Mouse (Mus musculus) right cerebral cortex, postnatal 10 days (tissue): ENCODE data around the gene Lhfp.
A peak's percentile ranks its signal among the peaks of the same experiment; 100 is the strongest.

Experiments
- DNase-seq, 2 experiments: peaks; one replicate each; pipeline ENCODE4 v3.0.0; 2021; ENCODE audit warnings: low spot score in 2 of 2

Gene Lhfp

DNA sequence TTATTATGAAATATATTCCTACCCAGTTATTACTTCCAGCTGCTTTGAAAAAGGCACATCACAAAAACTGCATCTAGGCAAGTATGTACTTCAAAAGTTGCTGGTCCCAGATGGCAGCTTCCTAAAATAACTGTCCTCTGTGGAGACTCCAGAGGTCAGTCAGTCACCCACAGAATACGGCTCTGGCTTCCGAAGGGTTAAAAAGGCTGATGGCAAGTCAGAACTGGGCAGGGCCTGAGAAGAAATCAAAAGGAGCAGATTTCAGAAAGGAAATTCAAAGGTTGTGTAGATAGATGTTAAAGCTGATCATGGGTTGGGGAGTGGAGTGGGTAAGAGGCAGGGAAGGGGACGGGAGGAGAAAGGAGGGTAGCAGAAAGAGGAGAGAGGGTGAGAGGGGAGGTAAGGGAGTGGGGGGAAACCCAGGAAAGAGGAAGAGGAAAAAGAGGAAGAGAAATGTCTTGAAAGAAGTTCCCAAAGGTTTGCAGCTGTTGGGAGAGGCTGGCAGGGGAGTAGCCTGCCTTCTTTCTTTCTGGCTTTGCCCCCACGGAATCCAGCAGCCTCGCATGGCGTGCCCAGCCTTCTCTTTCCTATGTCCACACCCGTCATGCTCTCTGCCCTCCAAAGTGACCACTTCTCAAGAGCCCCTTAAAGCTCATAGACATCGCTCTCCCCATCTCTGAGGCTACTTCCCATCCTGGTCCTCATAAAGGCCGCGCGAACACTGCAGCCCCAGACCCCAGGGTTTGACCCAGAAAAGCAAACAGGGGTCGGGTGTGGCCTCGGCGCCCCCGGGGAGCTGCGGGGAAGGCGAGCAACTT lies 526 bp upstream of the Lhfp start:
- no peak for DNase-seq

DNA sequence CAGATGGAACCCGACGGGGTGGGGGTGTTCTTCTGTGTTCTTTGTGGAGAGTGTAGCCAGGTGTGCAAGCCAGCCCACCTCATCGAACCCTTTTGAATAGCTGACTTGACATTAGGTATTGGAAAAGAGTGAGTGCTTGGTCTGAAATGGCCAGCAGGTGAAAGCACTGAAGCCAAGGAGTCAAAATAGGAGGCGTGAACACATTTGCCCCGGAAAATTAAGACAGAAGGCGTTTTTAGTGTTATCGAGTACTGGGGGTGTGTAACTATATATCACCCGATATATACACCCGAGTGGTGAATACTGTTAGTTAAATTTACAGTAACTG lies 876 bp downstream of the Lhfp start:
- DNase-seq = no peak

GRCm38 (mm10) chr3:53043206-53043780 lies 2.0 kb downstream of the Lhfp start:
- DNase-seq = no peak

DNA sequence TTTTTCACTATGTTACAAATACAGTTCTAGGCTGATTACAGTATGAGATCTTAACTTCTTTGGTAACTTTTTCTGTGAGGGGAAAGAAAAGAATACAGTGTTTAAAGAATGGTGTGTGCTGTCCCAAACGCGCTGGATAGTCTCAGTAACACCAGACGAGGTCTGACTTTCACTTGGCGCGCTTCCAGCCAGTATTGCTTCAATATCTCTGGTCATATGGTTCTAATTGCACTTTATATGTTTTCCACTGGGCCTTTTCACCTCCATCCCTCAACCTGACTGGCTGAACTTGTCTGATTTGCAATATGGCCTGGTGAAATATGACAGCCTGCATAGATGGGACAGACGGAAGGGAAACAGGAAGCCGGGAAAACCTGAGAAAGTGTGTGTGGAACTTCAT lies 2.9 kb downstream of the Lhfp start:
- DNase-seq = no peak

GRCm38 (mm10) chr3:53044682-53045299 lies 3.5 kb downstream of the Lhfp start:
- no peak for DNase-seq

DNA sequence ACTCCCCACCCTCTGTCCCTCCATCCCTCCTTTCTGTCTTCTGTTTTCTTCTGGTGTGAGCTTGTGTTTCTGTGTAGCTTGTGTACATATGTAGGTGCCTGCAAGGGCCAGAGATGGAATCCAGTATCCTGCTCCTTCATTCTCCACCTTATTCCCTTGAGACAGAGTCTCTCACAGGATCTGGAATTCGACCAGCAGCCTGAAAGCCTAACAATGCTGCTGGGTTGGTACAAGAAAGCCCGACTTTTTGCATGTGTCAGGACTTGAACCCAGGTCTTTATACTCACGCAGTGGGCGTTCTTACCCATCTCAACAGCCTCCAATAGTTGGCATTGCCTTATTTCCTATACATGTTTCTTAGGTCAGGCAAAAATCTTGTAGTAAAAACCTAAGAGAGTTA lies 4.4 kb downstream of the Lhfp start:
- no peak for DNase-seq

DNA sequence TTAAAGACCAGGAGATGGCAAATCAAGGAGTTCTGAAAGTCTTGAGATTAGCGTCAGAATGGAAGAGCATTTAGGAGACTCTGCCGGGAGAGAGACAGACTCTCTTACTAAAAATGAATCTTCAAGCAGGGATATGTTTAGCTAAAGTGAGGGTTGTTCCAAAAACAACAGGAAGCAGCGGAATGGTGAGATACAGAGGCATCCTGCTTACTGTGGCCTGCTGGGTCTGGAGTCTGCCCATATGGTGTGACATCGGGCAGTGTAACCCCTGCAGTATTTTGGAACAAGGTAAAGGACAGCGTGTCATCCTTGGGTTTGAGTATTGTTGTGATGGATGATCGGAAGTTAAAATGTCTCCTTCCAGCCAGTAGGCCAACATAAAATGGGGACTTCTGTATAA lies 5.0 kb downstream of the Lhfp start:
- DNase-seq = peak in 1 of 2 experiments; percentile 35

- no peak for DNase-seq
Measured at GRCm38 (mm10) chr3:53052385-53052784, 11.1 kb downstream of the Lhfp start.

DNA sequence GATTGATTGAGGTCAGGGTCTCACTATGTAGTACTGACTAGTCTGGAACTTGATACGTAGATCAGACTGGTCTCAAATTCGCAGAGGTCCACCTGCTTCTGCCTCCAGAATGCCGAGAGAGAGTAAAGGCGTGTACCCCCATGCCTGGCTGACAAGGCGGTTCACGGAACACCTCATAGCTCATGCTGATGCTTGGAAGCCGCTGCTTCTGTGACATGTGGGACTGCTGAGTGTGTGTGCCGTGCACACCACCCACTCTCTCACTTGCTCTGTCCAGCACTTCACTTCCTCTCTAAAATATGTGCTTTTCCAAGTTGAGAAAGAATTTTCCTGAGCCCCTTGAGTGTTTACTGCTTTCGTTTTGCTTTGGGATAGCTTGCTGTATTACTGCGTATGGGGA lies 15.1 kb downstream of the Lhfp start:
- DNase-seq = no peak

- no peak for DNase-seq
Measured at GRCm38 (mm10) chr3:53059959-53060358, 18.6 kb downstream of the Lhfp start.

DNA sequence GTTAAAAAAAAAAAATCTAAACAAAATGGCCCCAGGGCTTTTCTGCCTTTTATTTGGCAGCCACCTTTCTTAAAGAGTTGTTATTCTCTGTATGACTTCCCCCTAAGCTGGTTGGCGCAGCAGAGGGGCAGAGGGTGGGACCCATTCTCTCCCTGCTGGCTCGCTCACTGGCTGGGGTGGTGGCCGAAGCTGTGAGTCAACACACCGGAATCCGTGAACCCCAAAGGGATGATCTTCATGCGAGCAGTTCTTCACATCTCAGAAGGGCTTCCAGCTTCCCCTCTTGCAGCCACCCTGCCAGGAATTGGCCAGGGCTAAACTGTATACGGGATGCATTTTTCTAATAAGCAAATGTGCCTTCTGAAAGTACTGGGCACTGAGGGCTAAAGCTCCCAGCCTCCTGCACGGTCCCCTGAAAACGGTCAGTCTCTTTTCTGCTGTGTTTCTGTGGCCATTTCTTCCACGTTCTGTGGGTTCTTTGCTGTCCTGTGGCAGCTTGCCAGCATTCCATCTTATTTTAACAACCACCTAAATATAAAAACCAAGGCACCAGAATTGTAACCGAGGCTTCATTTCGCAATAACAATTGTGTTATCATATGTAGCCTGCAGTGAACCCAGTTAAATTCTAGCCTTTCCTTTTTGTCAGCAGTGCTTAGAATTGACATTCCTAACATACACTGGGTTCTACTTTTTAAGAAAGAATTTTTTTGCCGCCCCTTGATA lies 22.3 kb downstream of the Lhfp start:
- DNase-seq = no peak

- DNase-seq = no peak
Measured at GRCm38 (mm10) chr3:53065267-53066094, 24.2 kb downstream of the Lhfp start.

DNA sequence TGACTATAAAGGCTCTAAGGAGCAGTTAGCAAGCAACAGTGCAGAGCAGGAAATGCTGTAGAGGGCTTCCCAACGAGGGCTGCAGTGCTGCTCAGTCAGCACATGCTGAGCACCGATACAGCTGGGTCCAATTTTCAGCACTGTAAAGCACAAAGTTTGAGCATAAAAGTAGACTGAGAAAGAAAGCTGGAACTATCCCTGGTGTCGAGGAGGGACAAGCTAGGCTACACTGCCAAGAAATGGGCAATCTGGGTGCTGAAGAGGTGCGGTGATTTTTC lies 24.7 kb downstream of the Lhfp start:
- no peak for DNase-seq

- DNase-seq = no peak
Measured at GRCm38 (mm10) chr3:53068399-53068798, 27.1 kb downstream of the Lhfp start.

DNA sequence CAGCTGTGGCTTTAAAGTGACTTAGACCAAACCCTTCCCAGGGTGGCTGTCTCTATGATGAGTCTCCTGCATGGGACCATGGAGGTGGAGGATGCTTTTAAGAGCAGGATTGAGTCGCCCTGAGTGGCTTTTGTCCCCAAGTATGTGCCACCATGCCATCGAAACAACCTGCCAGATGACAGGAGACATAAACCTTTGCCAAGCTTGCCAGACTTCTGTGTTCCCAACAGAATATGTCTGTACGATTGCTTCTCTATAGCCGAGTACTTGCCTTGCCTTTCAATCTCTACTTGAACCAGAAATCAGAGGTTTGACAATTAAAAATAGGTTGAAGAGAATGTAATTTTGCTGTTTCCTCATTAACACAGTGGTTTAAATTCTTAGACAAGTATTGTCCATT lies 32.9 kb downstream of the Lhfp start:
- no peak for DNase-seq

GRCm38 (mm10) chr3:53074761-53075160 lies 33.4 kb downstream of the Lhfp start:
- DNase-seq = no peak

DNA sequence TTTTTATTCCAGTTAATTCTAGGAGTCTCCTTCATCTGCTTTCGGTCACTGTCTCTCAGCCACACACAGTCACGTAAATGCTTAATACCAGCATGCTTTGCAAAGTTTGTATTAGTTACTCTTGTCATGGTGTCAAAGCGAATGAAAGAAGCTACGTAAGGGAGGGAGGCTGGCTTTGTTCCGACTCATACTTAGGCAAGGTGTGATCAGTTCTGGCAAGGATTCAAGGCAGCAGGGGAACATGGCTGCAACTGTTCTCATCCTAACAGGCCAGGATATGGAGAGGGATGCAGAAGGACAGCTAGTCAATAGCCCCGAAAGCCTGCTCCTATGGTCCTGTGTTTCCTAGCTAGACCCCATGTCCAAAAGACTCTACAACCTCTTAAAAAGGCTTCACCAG lies 39.0 kb downstream of the Lhfp start:
- DNase-seq = no peak

DNA sequence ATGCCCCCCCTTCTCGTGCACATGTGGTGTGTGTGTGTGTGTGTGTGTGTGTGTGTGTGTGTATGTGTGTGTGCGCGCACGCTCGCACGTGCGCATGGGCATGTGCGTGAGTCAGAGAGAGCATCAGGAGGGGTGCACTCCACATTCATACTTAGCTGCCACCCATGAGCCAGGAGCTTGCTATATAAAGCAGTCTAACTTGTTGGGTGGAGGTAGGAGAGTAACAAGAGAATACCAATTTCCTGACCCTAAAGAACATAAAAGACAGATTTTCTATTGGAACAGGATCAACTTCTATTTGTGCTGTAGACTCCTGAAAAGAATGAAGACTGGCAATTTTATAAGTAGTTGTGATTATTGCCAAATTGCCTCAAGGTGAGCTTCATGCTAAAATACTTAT lies 39.4 kb downstream of the Lhfp start:
- no peak for DNase-seq

GRCm38 (mm10) chr3:53083717-53084116 lies 42.4 kb downstream of the Lhfp start:
- no peak for DNase-seq

DNA sequence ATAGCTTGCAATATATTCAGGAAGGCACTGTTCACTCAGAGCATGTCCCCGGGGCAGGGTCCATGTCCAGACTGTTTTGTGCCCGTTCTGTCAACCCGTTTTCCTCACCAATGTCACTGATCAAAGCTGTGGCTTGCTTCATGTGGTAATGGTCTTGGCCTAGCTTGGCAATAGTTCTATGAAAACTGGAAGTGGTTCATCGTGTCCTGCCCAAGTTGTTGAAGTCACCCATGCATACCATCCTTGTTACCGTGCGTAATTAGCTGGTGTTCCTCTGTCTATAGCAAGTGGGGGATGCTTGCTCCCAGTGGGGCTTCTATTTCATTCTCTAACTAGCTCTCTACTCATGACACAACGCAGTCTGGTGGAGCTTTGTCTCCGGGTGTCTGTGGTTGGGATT lies 43.5 kb downstream of the Lhfp start:
- no peak for DNase-seq

DNA sequence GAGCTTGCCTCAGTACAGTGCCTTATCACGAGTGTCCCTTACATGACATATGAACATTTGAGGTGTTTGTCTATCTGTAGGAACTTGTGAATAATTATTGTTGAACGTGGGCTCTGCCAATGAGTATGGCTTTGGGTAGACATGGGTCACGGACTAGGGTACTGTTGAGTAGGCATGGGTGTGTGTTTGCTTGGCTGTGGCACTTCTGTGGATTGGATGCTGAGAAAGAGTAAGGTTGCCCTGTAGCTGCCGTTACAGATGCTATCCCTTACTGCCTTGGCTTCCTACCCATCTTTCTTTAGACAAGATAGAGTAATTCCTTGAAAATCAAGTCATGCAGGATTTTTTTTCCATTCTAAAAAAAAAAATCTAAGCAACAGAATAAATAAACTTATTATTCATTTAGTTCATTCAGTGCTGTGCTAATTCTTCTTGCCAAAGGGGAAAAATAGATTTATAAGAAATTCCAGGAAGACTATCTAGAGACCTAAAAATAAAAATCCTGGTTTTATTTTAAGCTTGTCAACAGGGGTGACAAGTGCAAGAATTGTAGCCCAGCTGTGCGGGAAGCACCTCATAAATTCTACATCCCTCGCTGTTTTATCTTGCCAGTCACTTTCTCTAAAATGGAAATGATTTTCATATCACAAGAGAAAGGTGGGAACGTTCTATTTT lies 45.3 kb downstream of the Lhfp start:
- no peak for DNase-seq
